Mouse (Mus musculus) olfactory bulb, adult 2 months (tissue): ENCODE data around the gene Trpm8. TPM values are rescaled to one million over a fixed set of nuclear protein-coding genes. Genes with fewer than 3 reads are reported as not detected.

Experiments used
- H3K27ac ChIP-seq: fragments of 200-500 bp; 2 replicates; pipeline ENCODE4 v1.5.1; 2012; ENCODE audit warnings: low read depth, low read length; ENCODE audit not compliant: insufficient read depth
- H3K4me1 ChIP-seq: fragments of 200-500 bp; 2 replicates; pipeline ENCODE4 v1.6.1; 2012; ENCODE audit warnings: low read length; ENCODE audit not compliant: control insufficient read depth, insufficient read depth
- H3K4me3 ChIP-seq: fragments of 200-500 bp; 2 replicates; pipeline ENCODE4 v1.5.1; 2012; ENCODE audit warnings: mild to moderate bottlenecking, low read depth, low read length, moderate library complexity; ENCODE audit not compliant: insufficient read depth
- CTCF ChIP-seq: fragments of 200-500 bp; IDR thresholded peaks from 2 replicates; pipeline ENCODE4 v1.5.1; 2012; ENCODE audit warnings: low read depth, mild to moderate bottlenecking, low read length, moderate library complexity; ENCODE audit not compliant: insufficient read depth
- POLR2A ChIP-seq: fragments of 200-500 bp; IDR thresholded peaks from 2 replicates; pipeline ENCODE4 v1.6.1; 2012; ENCODE audit warnings: mild to moderate bottlenecking, low read depth, low read length, moderate library complexity; ENCODE audit not compliant: insufficient read depth
- WGBS: fragments of 180-500 bp; shearing (Covaris S2); methylation state at CpG from one replicate; pipeline ENCODE4 v1.1.7; 2018; 5-methylcytosine and 5-hydroxymethylcytosine counted together
- polyA plus RNA-seq: library from polyadenylated mRNA; stranded (reverse); fragments of >200 nt; gene quantifications from 2 replicates; pipeline ENCODE4 v1.2.4, GENCODE M21; 2012; ENCODE audit warnings: low replicate concordance; ENCODE audit not compliant: missing spikeins, insufficient read depth, insufficient read length

Gene Trpm8
- polyA plus RNA-seq, 1 experiment = not detected

DNA sequence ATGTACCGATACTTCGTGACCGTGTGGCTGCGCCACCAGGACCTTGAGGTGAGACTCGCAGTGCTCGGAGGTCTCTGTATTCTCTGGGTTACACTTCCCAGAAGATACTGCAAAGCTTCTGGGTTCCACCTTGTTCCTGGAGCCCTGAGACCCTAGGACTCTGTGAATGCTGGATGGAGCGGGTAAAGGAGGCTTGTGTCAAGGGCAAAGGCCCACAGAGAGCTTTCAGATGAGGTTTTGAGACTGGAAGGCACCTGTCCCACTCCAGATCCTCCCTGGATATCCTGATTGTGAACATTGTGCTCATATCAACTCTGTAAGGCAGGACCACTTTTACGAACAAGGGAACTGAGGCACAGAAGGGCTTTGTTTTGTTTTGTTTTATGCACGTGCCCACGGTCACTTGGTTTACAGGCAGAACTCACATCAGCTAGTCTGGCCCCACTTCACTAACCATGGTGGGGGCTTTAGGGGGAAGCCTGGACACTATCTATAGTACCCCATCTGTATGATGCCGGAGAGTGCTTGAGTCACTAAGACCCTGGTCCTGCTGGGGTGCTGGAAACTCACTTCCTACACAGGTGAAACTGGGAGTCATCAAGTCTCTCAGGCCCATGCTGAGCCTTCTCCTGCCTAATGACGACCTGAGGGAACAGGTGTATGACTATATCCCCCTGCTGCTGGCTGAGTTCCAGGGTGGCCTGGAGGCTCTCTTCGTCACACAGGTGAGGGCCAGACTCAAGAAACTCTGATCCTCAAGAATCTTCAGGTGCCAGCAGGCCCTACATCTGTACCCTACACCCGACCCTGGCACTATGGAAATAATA, 43.8 kb upstream of the Trpm8 start:
- 70% methylated on average over 14 of the region's 14 CpGs for WGBS
- no peak for TF ChIP-seq CTCF
- TF ChIP-seq POLR2A = no peak
- no peak overlapping the region for H3K4me3 ChIP-seq
- no peak overlapping the region for H3K27ac ChIP-seq
- no peaks in the 10 kb centered on the region for H3K4me1 ChIP-seq

- no peaks in the 10 kb centered on the region for H3K4me1 ChIP-seq
- 63% methylated on average over 4 of the region's 4 CpGs for WGBS
- H3K4me3 ChIP-seq = no peak overlapping the region
- H3K27ac ChIP-seq = no peak overlapping the region
- TF ChIP-seq POLR2A (no peak), CTCF (no peak)
These were observed 43.2 kb upstream of the Trpm8 start for GRCm38 (mm10) chr1:88234248-88234610.

GRCm38 (mm10) chr1:88234646-88235045, 42.8 kb upstream of the Trpm8 start:
- no peak for TF ChIP-seq POLR2A
- TF ChIP-seq CTCF = no peak
- H3K4me3 ChIP-seq = no peak overlapping the region
- 39% methylated on average over 5 of the region's 5 CpGs for WGBS
- H3K27ac ChIP-seq = no peak overlapping the region
- no peaks in the 10 kb centered on the region for H3K4me1 ChIP-seq

- no peak for TF ChIP-seq POLR2A
- no peaks in the 10 kb centered on the region for H3K4me1 ChIP-seq
- no peak overlapping the region for H3K27ac ChIP-seq
- WGBS = 64% methylated on average over 11 of the region's 11 CpGs
- no peak overlapping the region for H3K4me3 ChIP-seq
These were observed 42.2 kb upstream of the Trpm8 start for GRCm38 (mm10) chr1:88235046-88235893.

GRCm38 (mm10) chr1:88235894-88236415, 41.5 kb upstream of the Trpm8 start:
- TF ChIP-seq CTCF = no peak
- no peak for TF ChIP-seq POLR2A
- 58% methylated on average over 4 of the region's 4 CpGs for WGBS
- no peak overlapping the region for H3K27ac ChIP-seq
- no peaks in the 10 kb centered on the region for H3K4me1 ChIP-seq
- H3K4me3 ChIP-seq = no peak overlapping the region

GRCm38 (mm10) chr1:88237311-88237710, 40.1 kb upstream of the Trpm8 start:
- WGBS = 80% methylated on average over 5 of the region's 5 CpGs
- Histone ChIP-seq H3K4me3 (no peak overlapping the region), H3K4me1 (no peaks in the 10 kb centered on the region), H3K27ac (no peak overlapping the region)
- TF ChIP-seq CTCF = no peak
- no peak for TF ChIP-seq POLR2A

GRCm38 (mm10) chr1:88238771-88239170, 38.7 kb upstream of the Trpm8 start:
- TF ChIP-seq POLR2A (no peak), CTCF (no peak)
- no peak overlapping the region for H3K4me3 ChIP-seq
- 75% methylated on average over 6 of the region's 6 CpGs for WGBS
- no peaks in the 10 kb centered on the region for H3K4me1 ChIP-seq
- no peak overlapping the region for H3K27ac ChIP-seq

- Histone ChIP-seq H3K27ac (no peak overlapping the region), H3K4me3 (no peak overlapping the region), H3K4me1 (no peaks in the 10 kb centered on the region)
- TF ChIP-seq POLR2A (no peak), CTCF (no peak)
- 76% methylated on average over 5 of the region's 5 CpGs for WGBS
These were observed 37.4 kb upstream of the Trpm8 start for GRCm38 (mm10) chr1:88240072-88240471.

GRCm38 (mm10) chr1:88240579-88240978, 36.9 kb upstream of the Trpm8 start:
- no peaks in the 10 kb centered on the region for H3K4me1 ChIP-seq
- no peak overlapping the region for H3K4me3 ChIP-seq
- TF ChIP-seq CTCF (no peak), POLR2A (no peak)
- no peak overlapping the region for H3K27ac ChIP-seq
- WGBS = 71% methylated on average over 4 of the region's 4 CpGs
